Mouse (Mus musculus): Measurements from ENCODE around the gene Polr1a. TPM values are rescaled to one million over a fixed set of nuclear protein-coding genes. Genes with fewer than 3 reads are reported as not detected.
A peak's percentile ranks its signal among the peaks of the same experiment; 100 is the strongest.

The Polr1a gene
- polyA plus RNA-seq, 1 experiment from 2014 or later: 33.0 TPM

- Histone ChIP-seq H3K4me1 (replicated peaks) (no peaks in the 10 kb centered on the region), H3K4me3 (no peak overlapping the region), H3K9me3 (no peaks in the 10 kb centered on the region), H3K36me3 (peaks cover 95% of the 10 kb centered on the region), H3K27ac (no peak overlapping the region), H3K27me3 (ENCODE audit: insufficient read depth, poor library complexity, severe bottlenecking) (no peaks in the 10 kb centered on the region)
- DNase-seq (ENCODE audit: low spot score): peak; percentile 48
Measured at GRCm38 (mm10) chr6:71927911-71928310, 19.1 kb downstream of the Polr1a start.

- no peak for DNase-seq (ENCODE audit: low spot score)
- Histone ChIP-seq H3K4me3 (no peak overlapping the region), H3K27ac (no peak overlapping the region), H3K9me3 (no peaks in the 10 kb centered on the region), H3K4me1 (replicated peaks) (peaks cover 7% of the 10 kb centered on the region; the same call in 1 of the 2 replicates), H3K27me3 (ENCODE audit: insufficient read depth, poor library complexity, severe bottlenecking) (no peaks in the 10 kb centered on the region), H3K36me3 (peaks cover 95% of the 10 kb centered on the region)
- 93% methylated on average over 10 of the region's 10 CpGs for whole genome bisulfite sequencing
Measured at GRCm38 (mm10) chr6:71930053-71930452, 21.2 kb downstream of the Polr1a start.

GRCm38 (mm10) chr6:71930830-71931437 is 22.1 kb downstream of the Polr1a start:
- Histone ChIP-seq H3K4me1 (replicated peaks) (peaks cover 7% of the 10 kb centered on the region; the same call in 1 of the 2 replicates), H3K27me3 (ENCODE audit: insufficient read depth, poor library complexity, severe bottlenecking) (no peaks in the 10 kb centered on the region), H3K27ac (no peak overlapping the region), H3K9me3 (no peaks in the 10 kb centered on the region), H3K4me3 (no peak overlapping the region), H3K36me3 (peaks cover 95% of the 10 kb centered on the region)
- WGBS: 87% methylated on average over 12 of the region's 12 CpGs
- DNase-seq (ENCODE audit: low spot score): no peak

- H3K36me3 ChIP-seq: peaks cover 95% of the 10 kb centered on the region
Measured at GRCm38 (mm10) chr6:71932347-71932746, 23.5 kb downstream of the Polr1a start.

GRCm38 (mm10) chr6:71934081-71934556 is 25.3 kb downstream of the Polr1a start:
- Histone ChIP-seq H3K9me3 (no peaks in the 10 kb centered on the region), H3K4me3 (no peak overlapping the region), H3K4me1 (replicated peaks) (peaks cover 7% of the 10 kb centered on the region; the same call in 1 of the 2 replicates), H3K36me3 (peaks cover 98% of the 10 kb centered on the region), H3K27ac (0 out of 2 replicates have a peak overlapping the region, but pooled peaks have one; percentile 40), H3K27me3 (ENCODE audit: insufficient read depth, poor library complexity, severe bottlenecking) (no peaks in the 10 kb centered on the region)
- peak; percentile 20 for DNase-seq (ENCODE audit: low spot score)
- WGBS: 39% methylated on average over 2 of the region's 2 CpGs

More at GRCm38 (mm10) chr6:71932347-71932746, 23.5 kb downstream of the Polr1a start:
- no peak overlapping the region for H3K27ac ChIP-seq
- H3K9me3 ChIP-seq: no peaks in the 10 kb centered on the region
- DNase-seq (ENCODE audit: low spot score): no peak
- H3K27me3 ChIP-seq (ENCODE audit: insufficient read depth, poor library complexity, severe bottlenecking): no peaks in the 10 kb centered on the region
- peaks cover 7% of the 10 kb centered on the region; the same call in 1 of the 2 replicates for H3K4me1 ChIP-seq (replicated peaks)
- H3K4me3 ChIP-seq: no peak overlapping the region
- 87% methylated on average over 5 of the region's 5 CpGs for WGBS

GRCm38 (mm10) chr6:71935737-71936136 is 26.9 kb downstream of the Polr1a start:
- no peak for DNase-seq (ENCODE audit: low spot score)
- Histone ChIP-seq H3K36me3 (peaks cover 92% of the 10 kb centered on the region), H3K27me3 (ENCODE audit: insufficient read depth, poor library complexity, severe bottlenecking) (no peaks in the 10 kb centered on the region), H3K9me3 (no peaks in the 10 kb centered on the region), H3K4me1 (replicated peaks) (peaks cover 7% of the 10 kb centered on the region; the same call in 1 of the 2 replicates), H3K4me3 (no peak overlapping the region), H3K27ac (no peak overlapping the region)
- WGBS: 88% methylated on average over 2 of the region's 2 CpGs

GRCm38 (mm10) chr6:71940912-71941311 is 32.1 kb downstream of the Polr1a start:
- Histone ChIP-seq H3K27ac (no peak overlapping the region), H3K9me3 (no peaks in the 10 kb centered on the region), H3K36me3 (peaks cover 79% of the 10 kb centered on the region), H3K4me1 (replicated peaks) (no peaks in the 10 kb centered on the region), H3K27me3 (ENCODE audit: insufficient read depth, poor library complexity, severe bottlenecking) (no peaks in the 10 kb centered on the region), H3K4me3 (no peak overlapping the region)
- WGBS: 82% methylated on average over 6 of the region's 6 CpGs
- no peak for DNase-seq (ENCODE audit: low spot score)

GRCm38 (mm10) chr6:71945101-71945500 is 36.2 kb downstream of the Polr1a start:
- H3K27me3 ChIP-seq (ENCODE audit: insufficient read depth, poor library complexity, severe bottlenecking): no peaks in the 10 kb centered on the region
- H3K36me3 ChIP-seq: peaks cover 84% of the 10 kb centered on the region
- no peak for DNase-seq (ENCODE audit: low spot score)
- 94% methylated on average over 6 of the region's 6 CpGs for WGBS
- no peak overlapping the region for H3K4me3 ChIP-seq
- H3K27ac ChIP-seq: no peak overlapping the region
- H3K9me3 ChIP-seq: no peaks in the 10 kb centered on the region
- H3K4me1 ChIP-seq (replicated peaks): no peaks in the 10 kb centered on the region

GRCm38 (mm10) chr6:71946121-71946520 is 37.3 kb downstream of the Polr1a start:
- no peaks in the 10 kb centered on the region for H3K9me3 ChIP-seq
- DNase-seq (ENCODE audit: low spot score): no peak
- H3K4me1 ChIP-seq (replicated peaks): no peaks in the 10 kb centered on the region
- no peak overlapping the region for H3K4me3 ChIP-seq
- no peaks in the 10 kb centered on the region for H3K27me3 ChIP-seq (ENCODE audit: insufficient read depth, poor library complexity, severe bottlenecking)
- 96% methylated on average over 8 of the region's 8 CpGs for WGBS
- H3K36me3 ChIP-seq: peaks cover 84% of the 10 kb centered on the region
- H3K27ac ChIP-seq: no peak overlapping the region

- Histone ChIP-seq H3K27ac (no peak overlapping the region), H3K27me3 (ENCODE audit: insufficient read depth, poor library complexity, severe bottlenecking) (no peaks in the 10 kb centered on the region), H3K36me3 (peaks cover 97% of the 10 kb centered on the region), H3K4me3 (no peak overlapping the region), H3K4me1 (replicated peaks) (no peaks in the 10 kb centered on the region), H3K9me3 (no peaks in the 10 kb centered on the region)
- WGBS: 85% methylated on average over 3 of the region's 3 CpGs
- no peak for DNase-seq (ENCODE audit: low spot score)
Measured at GRCm38 (mm10) chr6:71949721-71950120, 40.9 kb downstream of the Polr1a start.

GRCm38 (mm10) chr6:71950592-71950991 is 41.7 kb downstream of the Polr1a start:
- 92% methylated on average over 3 of the region's 3 CpGs for WGBS
- Histone ChIP-seq H3K4me3 (no peak overlapping the region), H3K27ac (no peak overlapping the region), H3K9me3 (no peaks in the 10 kb centered on the region), H3K27me3 (ENCODE audit: insufficient read depth, poor library complexity, severe bottlenecking) (no peaks in the 10 kb centered on the region), H3K36me3 (peaks cover 94% of the 10 kb centered on the region), H3K4me1 (replicated peaks) (no peaks in the 10 kb centered on the region)
- DNase-seq (ENCODE audit: low spot score): no peak

GRCm38 (mm10) chr6:71951192-71951591 is 42.3 kb downstream of the Polr1a start:
- 87% methylated on average over 5 of the region's 5 CpGs for WGBS
- H3K36me3 ChIP-seq: peaks cover 89% of the 10 kb centered on the region
- no peaks in the 10 kb centered on the region for H3K4me1 ChIP-seq (replicated peaks)
- DNase-seq (ENCODE audit: low spot score): no peak
- H3K27ac ChIP-seq: no peak overlapping the region
- no peak overlapping the region for H3K4me3 ChIP-seq
- no peaks in the 10 kb centered on the region for H3K9me3 ChIP-seq
- no peaks in the 10 kb centered on the region for H3K27me3 ChIP-seq (ENCODE audit: insufficient read depth, poor library complexity, severe bottlenecking)

GRCm38 (mm10) chr6:71962119-71962518 is 53.3 kb downstream of the Polr1a start:
- WGBS: 89% methylated on average over 5 of the region's 5 CpGs
- H3K36me3 ChIP-seq: peaks cover 41% of the 10 kb centered on the region
- no peak for DNase-seq (ENCODE audit: low spot score)
- H3K4me3 ChIP-seq: no peak overlapping the region
- H3K4me1 ChIP-seq (replicated peaks): no peaks in the 10 kb centered on the region
- H3K9me3 ChIP-seq: no peaks in the 10 kb centered on the region
- no peaks in the 10 kb centered on the region for H3K27me3 ChIP-seq (ENCODE audit: insufficient read depth, poor library complexity, severe bottlenecking)
- no peak overlapping the region for H3K27ac ChIP-seq

All from hindbrain, embryonic 10.5 days (tissue).